ENCODE assay signal across 9 mouse cellular contexts in genomic region chr11:79305697-79306340, GRCm38 (mm10). TPM values are rescaled to one million over a fixed set of nuclear protein-coding genes. Genes with fewer than 3 reads are reported as not detected.
DNase-seq lines count a peak whose midpoint lies in the region; ATAC-seq and TF ChIP-seq lines count a peak whose summit lies in the region.
"Had no signal": no experiment of that assay in that cellular context is flagged by ENCODE, and none has a peak within 500 bp of the region (broad histone marks: within the 10 kb centered on the region; RNA-seq: fewer than 3 reads in every experiment).

No protein-coding gene starts in this region.

- WGBS in embryonic facial prominence, embryonic 13.5 days: 77% methylated on average over 9 of the region's 9 CpGs
- WGBS in limb, embryonic 10.5 days: 72% methylated on average over 9 of the region's 9 CpGs
- WGBS in neural tube, embryonic 13.5 days: 76% methylated on average over 9 of the region's 9 CpGs

- TF ChIP-seq CTCF in layer of hippocampus, adult 2 months (conservative IDR thresholded peaks at IDR 0.05): no peak

- H3K27me3 ChIP-seq in embryonic facial prominence, embryonic 13.5 days: no peaks in the 10 kb centered on the region
- no peaks in the 10 kb centered on the region for H3K27me3 ChIP-seq in limb, embryonic 10.5 days (ENCODE audit: low read depth, poor library complexity, severe bottlenecking)
- no peaks in the 10 kb centered on the region for H3K27me3 ChIP-seq in neural tube, embryonic 13.5 days

- H3K9ac ChIP-seq in embryonic facial prominence, embryonic 13.5 days: no peak overlapping the region
- no peak overlapping the region for H3K9ac ChIP-seq in neural tube, embryonic 13.5 days

- no peak for ATAC-seq in embryonic facial prominence, embryonic 13.5 days (ENCODE audit: insufficient number of reproducible peaks, insufficient read depth, low FRiP score, low TSS enrichment, low read depth)
- ATAC-seq in neural tube, embryonic 13.5 days (ENCODE audit: low read depth): no peak

- no peak overlapping the region for H3K4me3 ChIP-seq in layer of hippocampus, adult 2 months
- H3K4me3 ChIP-seq in embryonic facial prominence, embryonic 13.5 days: no peak overlapping the region
- H3K4me3 ChIP-seq in limb, embryonic 10.5 days: no peak overlapping the region
- no peak overlapping the region for H3K4me3 ChIP-seq in neural tube, embryonic 13.5 days

- H3K4me1 ChIP-seq in embryonic facial prominence, embryonic 13.5 days: peaks cover 23% of the 10 kb centered on the region
- H3K4me1 ChIP-seq in limb, embryonic 10.5 days: peaks cover 35% of the 10 kb centered on the region
- peaks cover 22% of the 10 kb centered on the region for H3K4me1 ChIP-seq in neural tube, embryonic 13.5 days (replicated peaks)

- no peak overlapping the region for H3K4me2 ChIP-seq in embryonic facial prominence, embryonic 13.5 days
- H3K4me2 ChIP-seq in neural tube, embryonic 13.5 days: no peak overlapping the region

- no peaks in the 10 kb centered on the region for H3K36me3 ChIP-seq in embryonic facial prominence, embryonic 13.5 days
- no peaks in the 10 kb centered on the region for H3K36me3 ChIP-seq in limb, embryonic 10.5 days
- no peaks in the 10 kb centered on the region for H3K36me3 ChIP-seq in neural tube, embryonic 13.5 days

- no peak for DNase-seq in layer of hippocampus, adult 2 months (ENCODE audit: low spot score in 2 of 2)
- DNase-seq in layer of hippocampus, adult 9-10 months (ENCODE audit: low spot score): no peak
- no peak for DNase-seq in limb, embryonic 10.5 days (ENCODE audit: low spot score)
- DNase-seq in adrenal gland, adult 2 months: no peak
- DNase-seq in cerebellum, postnatal 25 days: no peak
- no peak for DNase-seq in cerebellum, adult 11 months
- DNase-seq: right cerebral cortex, postnatal 4 days had no signal

- peak overlapping the region; percentile 51; the same call in 1 of the 2 replicates for H3K27ac ChIP-seq in layer of hippocampus, adult 2 months
- peak overlapping the region; percentile 90 for H3K27ac ChIP-seq in embryonic facial prominence, embryonic 13.5 days
- peak overlapping the region; percentile 78 for H3K27ac ChIP-seq in limb, embryonic 10.5 days
- peak overlapping the region; percentile 66 for H3K27ac ChIP-seq in neural tube, embryonic 13.5 days (replicated peaks)

- no peaks in the 10 kb centered on the region for H3K9me3 ChIP-seq in embryonic facial prominence, embryonic 13.5 days
- H3K9me3 ChIP-seq in limb, embryonic 10.5 days (replicated peaks): no peaks in the 10 kb centered on the region
- H3K9me3 ChIP-seq in neural tube, embryonic 13.5 days: no peaks in the 10 kb centered on the region

RNA-seq across cellular contexts. Expression of gene Gm9964, which starts 9.1 kb away (rescaled TPM):
- total RNA-seq in layer of hippocampus, adult 2 months (2021): not detected
- not detected in 2 replicates for polyA plus RNA-seq in embryonic facial prominence, embryonic 13.5 days (2015; fragmentation: Nextera tagmentation; extraction: Ambion mirVana)
- not detected in 2 replicates for polyA plus RNA-seq in limb, embryonic 10.5 days (2016; fragmentation: Nextera tagmentation; extraction: Ambion mirVana)
- not detected in 2 replicates for polyA plus RNA-seq in neural tube, embryonic 13.5 days (2015; fragmentation: Nextera tagmentation; extraction: Ambion mirVana)
- total RNA-seq in adrenal gland, adult 2 months (2021): not detected
- not detected in 2 replicates for polyA plus RNA-seq in adrenal gland, adult 2 months (2012; rRNA removed)

RNA-seq across cellular contexts. Expression of gene Nf1, which starts 33.7 kb away (rescaled TPM):
- 100 to 1,000 TPM; 106 to 115 TPM for total RNA-seq in layer of hippocampus, adult 2 months (2021)
- polyA plus RNA-seq in embryonic facial prominence, embryonic 13.5 days (2015; fragmentation: Nextera tagmentation; extraction: Ambion mirVana): 7.8 and 8.6 TPM in 2 replicates
- 6.5 and 7.6 TPM in 2 replicates for polyA plus RNA-seq in limb, embryonic 10.5 days (2016; fragmentation: Nextera tagmentation; extraction: Ambion mirVana)
- polyA plus RNA-seq in neural tube, embryonic 13.5 days (2015; fragmentation: Nextera tagmentation; extraction: Ambion mirVana): 6.1 and 6.8 TPM in 2 replicates
- total RNA-seq in adrenal gland, adult 2 months (2021): 10 to 100 TPM; 49.2 to 62.9 TPM
- polyA plus RNA-seq in adrenal gland, adult 2 months (2012; rRNA removed): 9.7 and 12.9 TPM in 2 replicates

RNA-seq across cellular contexts. Expression of gene Wsb1, which starts 51.3 kb away (rescaled TPM):
- total RNA-seq in layer of hippocampus, adult 2 months (2021): 100 to 1,000 TPM in 1 of 2 experiments, 10 to 100 TPM in 1; 83.0 to 101 TPM
- 339 and 403 TPM in 2 replicates for polyA plus RNA-seq in embryonic facial prominence, embryonic 13.5 days (2015; fragmentation: Nextera tagmentation; extraction: Ambion mirVana)
- 196 and 306 TPM in 2 replicates for polyA plus RNA-seq in limb, embryonic 10.5 days (2016; fragmentation: Nextera tagmentation; extraction: Ambion mirVana)
- polyA plus RNA-seq in neural tube, embryonic 13.5 days (2015; fragmentation: Nextera tagmentation; extraction: Ambion mirVana): 492 and 532 TPM in 2 replicates
- 10 to 100 TPM; 29.4 to 37.0 TPM for total RNA-seq in adrenal gland, adult 2 months (2021)
- polyA plus RNA-seq in adrenal gland, adult 2 months (2012; rRNA removed): 59.1 and 61.2 TPM in 2 replicates
